Mouse (Mus musculus): ENCODE results near the gene Tbc1d22a. TPM values are rescaled to one million over a fixed set of nuclear protein-coding genes. Genes with fewer than 3 reads are reported as not detected.
"Not testable (repeated sequence)": the region's sequence is repeated elsewhere in the genome, so short reads cannot be mapped to it uniquely, and the experiment has no call there.

Gene Tbc1d22a
- polyA plus RNA-seq, 1 experiment = 56.5 TPM

- H3K4me1 ChIP-seq (replicated peaks; ENCODE audit: control insufficient read depth, insufficient read depth, low read length) = peaks cover 61% of the 10 kb centered on the region
- DNase-seq = peak; percentile 50
- H3K36me3 ChIP-seq (ENCODE audit: control insufficient read depth, insufficient read depth, low read length) = no peaks in the 10 kb centered on the region
- TF ChIP-seq CTCF (IDR thresholded peaks at IDR 0.05; ENCODE audit: borderline replicate concordance, control insufficient read depth, extremely low read depth, insufficient read depth, low read length, poor library complexity) (no peak), POLR2A (IDR thresholded peaks at IDR 0.05; ENCODE audit: control insufficient read depth, extremely low read depth, insufficient read depth, low read length, poor library complexity) (no peak)
- WGBS = 4% methylated on average over 4 of the region's 4 CpGs
- no peaks in the 10 kb centered on the region for H3K27me3 ChIP-seq (ENCODE audit: control insufficient read depth, insufficient read depth, low read length)
- peak overlapping the region; percentile 83 for H3K27ac ChIP-seq (ENCODE audit: control insufficient read depth, insufficient read depth, low read length)
- no peak overlapping the region for H3K4me3 ChIP-seq (ENCODE audit: control insufficient read depth, insufficient read depth, low read length)
Observed at GRCm38 (mm10) chr15:86180427-86180826, 33.8 kb upstream of the Tbc1d22a start.

- H3K36me3 ChIP-seq (ENCODE audit: control insufficient read depth, insufficient read depth, low read length); H3K4me3 ChIP-seq (ENCODE audit: control insufficient read depth, insufficient read depth, low read length); H3K27me3 ChIP-seq (ENCODE audit: control insufficient read depth, insufficient read depth, low read length): not testable (repeated sequence)
- peak; percentile 24 for DNase-seq
- 91% methylated on average over 3 of the region's 3 CpGs for WGBS
- Histone ChIP-seq H3K27ac (ENCODE audit: control insufficient read depth, insufficient read depth, low read length) (peak overlapping the region; percentile 99), H3K4me1 (replicated peaks; ENCODE audit: control insufficient read depth, insufficient read depth, low read length) (peaks cover 55% of the 10 kb centered on the region)
Observed at GRCm38 (mm10) chr15:86181321-86181720, 32.9 kb upstream of the Tbc1d22a start.

- Histone ChIP-seq H3K27me3 (ENCODE audit: control insufficient read depth, insufficient read depth, low read length) (no peaks in the 10 kb centered on the region), H3K4me1 (replicated peaks; ENCODE audit: control insufficient read depth, insufficient read depth, low read length) (peaks cover 55% of the 10 kb centered on the region), H3K27ac (ENCODE audit: control insufficient read depth, insufficient read depth, low read length) (peak overlapping the region; percentile 99), H3K4me3 (ENCODE audit: control insufficient read depth, insufficient read depth, low read length) (peak overlapping the region; percentile 47), H3K36me3 (ENCODE audit: control insufficient read depth, insufficient read depth, low read length) (no peaks in the 10 kb centered on the region)
- no peak for TF ChIP-seq CTCF (IDR thresholded peaks at IDR 0.05; ENCODE audit: borderline replicate concordance, control insufficient read depth, extremely low read depth, insufficient read depth, low read length, poor library complexity)
- TF ChIP-seq POLR2A (IDR thresholded peaks at IDR 0.05; ENCODE audit: control insufficient read depth, extremely low read depth, insufficient read depth, low read length, poor library complexity) = 0 out of 2 replicates have a peak, but pooled peaks have one; percentile 16
- peak; percentile 79 for DNase-seq
- WGBS = 8% methylated on average over 11 of the region's 11 CpGs
Observed at GRCm38 (mm10) chr15:86181941-86182439, 32.3 kb upstream of the Tbc1d22a start.

GRCm38 (mm10) chr15:86182646-86183045 lies 31.6 kb upstream of the Tbc1d22a start:
- Histone ChIP-seq H3K4me1 (replicated peaks; ENCODE audit: control insufficient read depth, insufficient read depth, low read length) (peaks cover 51% of the 10 kb centered on the region), H3K36me3 (ENCODE audit: control insufficient read depth, insufficient read depth, low read length) (no peaks in the 10 kb centered on the region), H3K4me3 (ENCODE audit: control insufficient read depth, insufficient read depth, low read length) (peak overlapping the region; percentile 47), H3K27me3 (ENCODE audit: control insufficient read depth, insufficient read depth, low read length) (no peaks in the 10 kb centered on the region), H3K27ac (ENCODE audit: control insufficient read depth, insufficient read depth, low read length) (peak overlapping the region; percentile 99)
- under 1% methylated on average over 13 of the region's 13 CpGs for WGBS
- TF ChIP-seq POLR2A (IDR thresholded peaks at IDR 0.05; ENCODE audit: control insufficient read depth, extremely low read depth, insufficient read depth, low read length, poor library complexity) (peak; percentile 59), CTCF (IDR thresholded peaks at IDR 0.05; ENCODE audit: borderline replicate concordance, control insufficient read depth, extremely low read depth, insufficient read depth, low read length, poor library complexity) (no peak)
- DNase-seq = peak; percentile 81

- DNase-seq = peak; percentile 39
- TF ChIP-seq CTCF (IDR thresholded peaks at IDR 0.05; ENCODE audit: borderline replicate concordance, control insufficient read depth, extremely low read depth, insufficient read depth, low read length, poor library complexity) (no peak), POLR2A (IDR thresholded peaks at IDR 0.05; ENCODE audit: control insufficient read depth, extremely low read depth, insufficient read depth, low read length, poor library complexity) (no peak)
- WGBS = 76% methylated on average over 8 of the region's 8 CpGs
- peaks cover 43% of the 10 kb centered on the region for H3K4me1 ChIP-seq (replicated peaks; ENCODE audit: control insufficient read depth, insufficient read depth, low read length)
- peak overlapping the region; percentile 99 for H3K27ac ChIP-seq (ENCODE audit: control insufficient read depth, insufficient read depth, low read length)
- H3K4me3 ChIP-seq (ENCODE audit: control insufficient read depth, insufficient read depth, low read length) = peak overlapping the region; percentile 86
- H3K36me3 ChIP-seq (ENCODE audit: control insufficient read depth, insufficient read depth, low read length) = no peaks in the 10 kb centered on the region
- no peaks in the 10 kb centered on the region for H3K27me3 ChIP-seq (ENCODE audit: control insufficient read depth, insufficient read depth, low read length)
Observed at GRCm38 (mm10) chr15:86183484-86183883, 30.8 kb upstream of the Tbc1d22a start.

- Histone ChIP-seq H3K27ac (ENCODE audit: control insufficient read depth, insufficient read depth, low read length) (peak overlapping the region; percentile 99), H3K36me3 (ENCODE audit: control insufficient read depth, insufficient read depth, low read length) (no peaks in the 10 kb centered on the region), H3K27me3 (ENCODE audit: control insufficient read depth, insufficient read depth, low read length) (no peaks in the 10 kb centered on the region), H3K4me3 (ENCODE audit: control insufficient read depth, insufficient read depth, low read length) (peak overlapping the region; percentile 86), H3K4me1 (replicated peaks; ENCODE audit: control insufficient read depth, insufficient read depth, low read length) (peaks cover 44% of the 10 kb centered on the region)
- no peak for TF ChIP-seq POLR2A (IDR thresholded peaks at IDR 0.05; ENCODE audit: control insufficient read depth, extremely low read depth, insufficient read depth, low read length, poor library complexity)
- no peak for TF ChIP-seq CTCF (IDR thresholded peaks at IDR 0.05; ENCODE audit: borderline replicate concordance, control insufficient read depth, extremely low read depth, insufficient read depth, low read length, poor library complexity)
- 61% methylated on average over 5 of the region's 5 CpGs for WGBS
- DNase-seq = peak; percentile 26
Observed at GRCm38 (mm10) chr15:86184071-86184470, 30.2 kb upstream of the Tbc1d22a start.

Measured in thymus, adult 2 months (tissue).